Mouse (Mus musculus) heart, postnatal 0 days (tissue): ENCODE data around the gene Eef1a2. TPM values are rescaled to one million over a fixed set of nuclear protein-coding genes. Genes with fewer than 3 reads are reported as not detected.

Source experiments
- ATAC-seq: fragments of 200-750 bp; cut with Nextera tagmentation; 2 replicates; pipeline ENCODE4 v1.8.0; 2017; ENCODE audit warnings: low read depth, moderate number of reproducible peaks, moderate library complexity; ENCODE audit not compliant: insufficient read depth
- DNase-seq: peaks from one replicate; pipeline ENCODE4 v3.0.0-alpha.2; 2016; ENCODE audit warnings: low spot score
- H3K27ac ChIP-seq: fragments of 300-500 bp; sonication (generic); 2 replicates; pipeline ENCODE4 v1.5.1; 2014; ENCODE audit warnings: low read depth, mild to moderate bottlenecking
- H3K27me3 ChIP-seq: fragments of 300-500 bp; sonication (generic); 2 replicates; pipeline ENCODE4 v1.6.1; 2014; ENCODE audit warnings: low read length, mixed read lengths; ENCODE audit not compliant: control insufficient read depth, insufficient read depth
- H3K36me3 ChIP-seq: fragments of 300-500 bp; sonication (generic); replicated peaks from 2 replicates; pipeline ENCODE4 v1.6.1; 2014; ENCODE audit warnings: low read length, mixed read lengths; ENCODE audit not compliant: control insufficient read depth, insufficient read depth
- H3K4me1 ChIP-seq: fragments of 300-500 bp; sonication (generic); 2 replicates; pipeline ENCODE4 v1.6.1; 2014; ENCODE audit warnings: antibody characterized with exemption; ENCODE audit not compliant: control insufficient read depth, insufficient read depth
- H3K4me2 ChIP-seq: fragments of 300-500 bp; sonication (generic); 2 replicates; pipeline ENCODE4 v1.6.1; 2014; ENCODE audit warnings: low read depth, mild to moderate bottlenecking, low read length, moderate library complexity
- H3K4me3 ChIP-seq: fragments of 300-500 bp; sonication (generic); 2 replicates; pipeline ENCODE4 v1.5.1; 2014; ENCODE audit warnings: low read depth, low read length
- H3K9ac ChIP-seq: fragments of 300-500 bp; sonication (generic); replicated peaks from 2 replicates; pipeline ENCODE4 v1.6.1; 2014; ENCODE audit warnings: low read depth, low read length, mixed read lengths
- H3K9me3 ChIP-seq: fragments of 300-500 bp; sonication (generic); replicated peaks from 2 replicates; pipeline ENCODE4 v1.6.1; 2016; ENCODE audit warnings: low read length; ENCODE audit not compliant: control insufficient read depth
- CTCF ChIP-seq: IDR thresholded peaks from 2 replicates; pipeline ENCODE4 v1.5.1; 2016; ENCODE audit warnings: antibody characterized with exemption, control low read depth, low read depth
- EP300 ChIP-seq: IDR thresholded peaks from 2 replicates; pipeline ENCODE4 v1.6.1; 2016; ENCODE audit warnings: antibody characterized with exemption, low read depth
- WGBS: fragments of 180-500 bp; shearing (Covaris S2); extraction: QIAGEN DNeasy Blood & Tissue Kit; methylation state at CpG from one replicate; pipeline ENCODE4 v1.1.7; 2014; 5-methylcytosine and 5-hydroxymethylcytosine counted together
- polyA plus RNA-seq: library from polyadenylated mRNA; unstranded; fragments of >200 nt; fragmentation: Nextera tagmentation; extraction: Ambion mirVana; gene quantifications from 2 replicates; pipeline ENCODE4 v1.2.1, GENCODE M21; 2015
- total RNA-seq: library from RNA; depleted of rRNA; stranded (reverse); fragments of >200 nt; gene quantifications from 2 replicates; pipeline ENCODE4 v1.2.3, GENCODE M21; 2014; ENCODE audit warnings: low replicate concordance

The Eef1a2 gene
- total and polyA plus RNA-seq, 2 experiments from 2014 or later: 19.9 to 291 TPM

- H3K27ac ChIP-seq: peak overlapping the region; percentile 92
- H3K36me3 ChIP-seq: peaks cover 35% of the 10 kb centered on the region
- 45% methylated on average over 3 of the region's 3 CpGs for WGBS
- H3K9ac ChIP-seq: no peak overlapping the region
- H3K4me2 ChIP-seq: peak overlapping the region; percentile 64
- no peaks in the 10 kb centered on the region for H3K9me3 ChIP-seq
- H3K4me1 ChIP-seq: peaks cover 39% of the 10 kb centered on the region
- peaks cover 13% of the 10 kb centered on the region; the same call in 1 of the 2 replicates for H3K27me3 ChIP-seq
- DNase-seq (no peak), ATAC-seq (no peak)
- no peak overlapping the region for H3K4me3 ChIP-seq
- TF ChIP-seq EP300 (no peak), CTCF (no peak)
Measured at GRCm38 (mm10) chr2:181154361-181154760, 2.5 kb downstream of the Eef1a2 start.

GRCm38 (mm10) chr2:181153837-181154236 is 3.0 kb downstream of the Eef1a2 start:
- ATAC-seq: no peak
- H3K4me2 ChIP-seq: no peak overlapping the region
- no peaks in the 10 kb centered on the region for H3K9me3 ChIP-seq
- TF ChIP-seq EP300 (no peak), CTCF (peak; percentile 57)
- H3K27ac ChIP-seq: no peak overlapping the region
- DNase-seq: no peak
- no peak overlapping the region for H3K4me3 ChIP-seq
- 20% methylated on average over 1 of the region's 1 CpGs for WGBS
- H3K27me3 ChIP-seq: peaks cover 13% of the 10 kb centered on the region; the same call in 1 of the 2 replicates
- H3K9ac ChIP-seq: no peak overlapping the region
- H3K36me3 ChIP-seq: peaks cover 40% of the 10 kb centered on the region
- peaks cover 35% of the 10 kb centered on the region for H3K4me1 ChIP-seq

DNA sequence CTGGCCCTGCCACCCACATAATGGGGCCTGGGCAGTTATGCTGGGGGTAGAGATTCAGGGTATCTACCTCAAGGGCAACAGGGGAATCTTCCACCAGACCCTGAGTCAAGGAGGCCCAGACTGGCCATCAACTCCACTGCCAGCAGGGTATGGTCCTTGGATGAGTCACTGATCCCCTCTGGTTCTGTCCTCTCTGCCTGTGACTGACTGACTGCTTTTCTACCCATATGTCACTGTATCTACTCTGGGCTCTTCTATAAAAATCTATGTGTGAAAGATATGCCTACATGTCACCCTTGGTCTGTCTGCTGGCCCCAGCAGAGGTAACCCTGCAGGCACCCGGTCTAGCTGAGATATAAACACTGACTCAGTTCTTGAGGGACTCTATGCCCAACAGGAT is 3.7 kb downstream of the Eef1a2 start:
- no peak for ATAC-seq
- Histone ChIP-seq H3K9ac (no peak overlapping the region), H3K27ac (no peak overlapping the region), H3K4me3 (no peak overlapping the region), H3K4me1 (peaks cover 28% of the 10 kb centered on the region), H3K9me3 (no peaks in the 10 kb centered on the region), H3K4me2 (no peak overlapping the region), H3K27me3 (peaks cover 16% of the 10 kb centered on the region; the same call in 1 of the 2 replicates), H3K36me3 (peaks cover 47% of the 10 kb centered on the region)
- TF ChIP-seq EP300 (no peak), CTCF (no peak)
- 79% methylated on average over 1 of the region's 1 CpGs for WGBS
- no peak for DNase-seq

DNA sequence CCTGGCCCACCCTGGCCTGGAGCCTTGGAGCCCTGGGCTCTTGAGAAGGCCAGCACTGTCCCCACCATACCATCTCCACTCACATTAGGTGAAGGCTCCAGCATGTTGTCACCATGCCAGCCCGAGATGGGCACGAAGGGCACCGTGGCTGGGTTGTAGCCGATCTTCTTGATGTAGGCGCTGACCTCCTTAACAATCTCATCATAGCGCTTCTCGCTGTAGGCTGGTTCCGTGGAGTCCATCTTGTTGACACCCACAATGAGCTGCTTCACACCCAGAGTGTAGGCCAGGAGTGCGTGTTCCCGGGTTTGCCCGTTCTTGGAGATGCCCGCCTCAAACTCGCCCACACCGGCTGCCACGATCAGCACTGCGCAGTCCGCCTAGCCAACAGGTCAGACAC is 4.1 kb downstream of the Eef1a2 start:
- Histone ChIP-seq H3K36me3 (peaks cover 51% of the 10 kb centered on the region), H3K4me2 (no peak overlapping the region), H3K4me1 (peaks cover 24% of the 10 kb centered on the region), H3K27ac (no peak overlapping the region), H3K9ac (no peak overlapping the region), H3K4me3 (no peak overlapping the region), H3K9me3 (no peaks in the 10 kb centered on the region), H3K27me3 (peaks cover 16% of the 10 kb centered on the region; the same call in 1 of the 2 replicates)
- no peak for DNase-seq
- TF ChIP-seq EP300 (no peak), CTCF (no peak)
- no peak for ATAC-seq
- WGBS: 93% methylated on average over 17 of the region's 17 CpGs

GRCm38 (mm10) chr2:181150281-181150680 is 6.5 kb downstream of the Eef1a2 start:
- no peak overlapping the region for H3K27ac ChIP-seq
- WGBS: 59% methylated on average over 6 of the region's 6 CpGs
- no peaks in the 10 kb centered on the region for H3K9me3 ChIP-seq
- H3K4me3 ChIP-seq: no peak overlapping the region
- ATAC-seq (0 out of 2 replicates have a peak, but pooled peaks have one; percentile 6), DNase-seq (no peak)
- H3K36me3 ChIP-seq: peaks cover 64% of the 10 kb centered on the region
- no peak for TF ChIP-seq CTCF
- TF ChIP-seq EP300: no peak
- peaks cover 13% of the 10 kb centered on the region for H3K4me1 ChIP-seq
- 0 out of 2 replicates have a peak, but pooled peaks cover 10% of the 10 kb centered on the region for H3K27me3 ChIP-seq
- no peak overlapping the region for H3K9ac ChIP-seq
- H3K4me2 ChIP-seq: no peak overlapping the region
